Mouse (Mus musculus): Measurements from ENCODE around the gene Fmod. TPM values are rescaled to one million over a fixed set of nuclear protein-coding genes. Genes with fewer than 3 reads are reported as not detected.

Fmod gene
- polyA plus RNA-seq, 1 experiment from 2014 or later: 44.2 TPM

- no peak for DNase-seq (ENCODE audit: low spot score)
- no peak overlapping the region for H3K9ac ChIP-seq (ENCODE audit: low read depth, low read length)
- H3K36me3 ChIP-seq (ENCODE audit: control insufficient read depth, insufficient read depth, low read length): no peaks in the 10 kb centered on the region
- H3K4me1 ChIP-seq (ENCODE audit: control insufficient read depth, insufficient read depth, low read length): peaks cover 63% of the 10 kb centered on the region
- no peak for ATAC-seq (ENCODE audit: low read depth)
- no peak overlapping the region for H3K4me3 ChIP-seq (ENCODE audit: low read depth, low read length)
- peak overlapping the region; percentile 7; the same call in 1 of the 2 replicates for H3K27ac ChIP-seq (replicated peaks; ENCODE audit: low read depth, low read length)
- no peaks in the 10 kb centered on the region for H3K9me3 ChIP-seq (ENCODE audit: control insufficient read depth, low read length)
- no peak overlapping the region for H3K4me2 ChIP-seq (ENCODE audit: low read depth, low read length)
- no peaks in the 10 kb centered on the region for H3K27me3 ChIP-seq (replicated peaks; ENCODE audit: control insufficient read depth, insufficient read depth, low read length)
- 51% methylated on average over 4 of the region's 4 CpGs for WGBS
Measured at GRCm38 (mm10) chr1:134065241-134065809, 28.3 kb downstream of the Fmod start.

- Histone ChIP-seq H3K9ac (ENCODE audit: low read depth, low read length) (0 out of 2 replicates have a peak overlapping the region, but pooled peaks have one; percentile 5), H3K27ac (replicated peaks; ENCODE audit: low read depth, low read length) (peak overlapping the region; percentile 63; the same call in 1 of the 2 replicates), H3K4me2 (ENCODE audit: low read depth, low read length) (no peak overlapping the region), H3K9me3 (ENCODE audit: control insufficient read depth, low read length) (no peaks in the 10 kb centered on the region), H3K4me3 (ENCODE audit: low read depth, low read length) (no peak overlapping the region), H3K36me3 (ENCODE audit: control insufficient read depth, insufficient read depth, low read length) (no peaks in the 10 kb centered on the region), H3K4me1 (ENCODE audit: control insufficient read depth, insufficient read depth, low read length) (peaks cover 65% of the 10 kb centered on the region), H3K27me3 (replicated peaks; ENCODE audit: control insufficient read depth, insufficient read depth, low read length) (no peaks in the 10 kb centered on the region)
- ATAC-seq (ENCODE audit: low read depth): no peak
- 41% methylated on average over 3 of the region's 3 CpGs for WGBS
- no peak for DNase-seq (ENCODE audit: low spot score)
Measured at GRCm38 (mm10) chr1:134066554-134066953, 29.5 kb downstream of the Fmod start.

GRCm38 (mm10) chr1:134067143-134067619 lies 30.1 kb downstream of the Fmod start:
- WGBS: 4% methylated on average over 7 of the region's 8 CpGs
- Histone ChIP-seq H3K4me2 (ENCODE audit: low read depth, low read length) (no peak overlapping the region), H3K27me3 (replicated peaks; ENCODE audit: control insufficient read depth, insufficient read depth, low read length) (no peaks in the 10 kb centered on the region), H3K9me3 (ENCODE audit: control insufficient read depth, low read length) (no peaks in the 10 kb centered on the region), H3K27ac (replicated peaks; ENCODE audit: low read depth, low read length) (peak overlapping the region; percentile 63; the same call in 1 of the 2 replicates), H3K36me3 (ENCODE audit: control insufficient read depth, insufficient read depth, low read length) (no peaks in the 10 kb centered on the region), H3K4me3 (ENCODE audit: low read depth, low read length) (no peak overlapping the region), H3K9ac (ENCODE audit: low read depth, low read length) (no peak overlapping the region), H3K4me1 (ENCODE audit: control insufficient read depth, insufficient read depth, low read length) (peaks cover 61% of the 10 kb centered on the region)
- peak; percentile 61 for ATAC-seq (ENCODE audit: low read depth)
- peak; percentile 89 for DNase-seq (ENCODE audit: low spot score)

GRCm38 (mm10) chr1:134070099-134070669 lies 33.1 kb downstream of the Fmod start:
- Histone ChIP-seq H3K4me1 (ENCODE audit: control insufficient read depth, insufficient read depth, low read length) (peaks cover 35% of the 10 kb centered on the region), H3K27ac (replicated peaks; ENCODE audit: low read depth, low read length) (peak overlapping the region; percentile 19; the same call in 1 of the 2 replicates), H3K9ac (ENCODE audit: low read depth, low read length) (no peak overlapping the region), H3K4me3 (ENCODE audit: low read depth, low read length) (no peak overlapping the region), H3K9me3 (ENCODE audit: control insufficient read depth, low read length) (no peaks in the 10 kb centered on the region), H3K4me2 (ENCODE audit: low read depth, low read length) (no peak overlapping the region), H3K36me3 (ENCODE audit: control insufficient read depth, insufficient read depth, low read length) (no peaks in the 10 kb centered on the region), H3K27me3 (replicated peaks; ENCODE audit: control insufficient read depth, insufficient read depth, low read length) (no peaks in the 10 kb centered on the region)
- DNase-seq (ENCODE audit: low spot score): no peak
- no peak for ATAC-seq (ENCODE audit: low read depth)
- WGBS: 64% methylated on average over 8 of the region's 8 CpGs

GRCm38 (mm10) chr1:134071411-134072018 lies 34.5 kb downstream of the Fmod start:
- WGBS: 49% methylated on average over 10 of the region's 10 CpGs
- Histone ChIP-seq H3K9ac (ENCODE audit: low read depth, low read length) (no peak overlapping the region), H3K4me2 (ENCODE audit: low read depth, low read length) (no peak overlapping the region), H3K9me3 (ENCODE audit: control insufficient read depth, low read length) (no peaks in the 10 kb centered on the region), H3K27me3 (replicated peaks; ENCODE audit: control insufficient read depth, insufficient read depth, low read length) (no peaks in the 10 kb centered on the region), H3K36me3 (ENCODE audit: control insufficient read depth, insufficient read depth, low read length) (peaks cover 11% of the 10 kb centered on the region; the same call in 1 of the 2 replicates), H3K27ac (replicated peaks; ENCODE audit: low read depth, low read length) (no peak overlapping the region; the same call in 1 of the 2 replicates), H3K4me3 (ENCODE audit: low read depth, low read length) (no peak overlapping the region), H3K4me1 (ENCODE audit: control insufficient read depth, insufficient read depth, low read length) (peaks cover 29% of the 10 kb centered on the region)
- peak; percentile 34; the same call in 1 of the 2 replicates for ATAC-seq (ENCODE audit: low read depth)
- DNase-seq (ENCODE audit: low spot score): peak; percentile 82

GRCm38 (mm10) chr1:134073061-134073564 lies 36.1 kb downstream of the Fmod start:
- no peaks in the 10 kb centered on the region for H3K9me3 ChIP-seq (ENCODE audit: control insufficient read depth, low read length)
- H3K4me2 ChIP-seq (ENCODE audit: low read depth, low read length): no peak overlapping the region
- peaks cover 16% of the 10 kb centered on the region; the same call in 1 of the 2 replicates for H3K36me3 ChIP-seq (ENCODE audit: control insufficient read depth, insufficient read depth, low read length)
- no peaks in the 10 kb centered on the region for H3K27me3 ChIP-seq (replicated peaks; ENCODE audit: control insufficient read depth, insufficient read depth, low read length)
- H3K27ac ChIP-seq (replicated peaks; ENCODE audit: low read depth, low read length): no peak overlapping the region
- no peak overlapping the region for H3K4me3 ChIP-seq (ENCODE audit: low read depth, low read length)
- no peak overlapping the region for H3K9ac ChIP-seq (ENCODE audit: low read depth, low read length)
- 76% methylated on average over 6 of the region's 6 CpGs for WGBS
- DNase-seq (ENCODE audit: low spot score): no peak
- peaks cover 36% of the 10 kb centered on the region for H3K4me1 ChIP-seq (ENCODE audit: control insufficient read depth, insufficient read depth, low read length)
- ATAC-seq (ENCODE audit: low read depth): no peak

- ATAC-seq (ENCODE audit: low read depth): no peak
- no peak overlapping the region for H3K4me3 ChIP-seq (ENCODE audit: low read depth, low read length)
- H3K27me3 ChIP-seq (replicated peaks; ENCODE audit: control insufficient read depth, insufficient read depth, low read length): no peaks in the 10 kb centered on the region
- no peak for DNase-seq (ENCODE audit: low spot score)
- 73% methylated on average over 1 of the region's 1 CpGs for WGBS
- peaks cover 16% of the 10 kb centered on the region; the same call in 1 of the 2 replicates for H3K36me3 ChIP-seq (ENCODE audit: control insufficient read depth, insufficient read depth, low read length)
- H3K9ac ChIP-seq (ENCODE audit: low read depth, low read length): no peak overlapping the region
- no peaks in the 10 kb centered on the region for H3K9me3 ChIP-seq (ENCODE audit: control insufficient read depth, low read length)
- peaks cover 39% of the 10 kb centered on the region for H3K4me1 ChIP-seq (ENCODE audit: control insufficient read depth, insufficient read depth, low read length)
- no peak overlapping the region for H3K4me2 ChIP-seq (ENCODE audit: low read depth, low read length)
- H3K27ac ChIP-seq (replicated peaks; ENCODE audit: low read depth, low read length): no peak overlapping the region
Measured at GRCm38 (mm10) chr1:134073658-134074057, 36.6 kb downstream of the Fmod start.

- H3K27me3 ChIP-seq (replicated peaks; ENCODE audit: control insufficient read depth, insufficient read depth, low read length): no peaks in the 10 kb centered on the region
- no peak overlapping the region for H3K27ac ChIP-seq (replicated peaks; ENCODE audit: low read depth, low read length)
- peaks cover 16% of the 10 kb centered on the region; the same call in 1 of the 2 replicates for H3K36me3 ChIP-seq (ENCODE audit: control insufficient read depth, insufficient read depth, low read length)
- DNase-seq (ENCODE audit: low spot score) (no peak), ATAC-seq (ENCODE audit: low read depth) (no peak)
- peaks cover 39% of the 10 kb centered on the region for H3K4me1 ChIP-seq (ENCODE audit: control insufficient read depth, insufficient read depth, low read length)
- H3K9ac ChIP-seq (ENCODE audit: low read depth, low read length): no peak overlapping the region
- no peaks in the 10 kb centered on the region for H3K9me3 ChIP-seq (ENCODE audit: control insufficient read depth, low read length)
- WGBS: 75% methylated on average over 3 of the region's 3 CpGs
- no peak overlapping the region for H3K4me3 ChIP-seq (ENCODE audit: low read depth, low read length)
- no peak overlapping the region for H3K4me2 ChIP-seq (ENCODE audit: low read depth, low read length)
Measured at GRCm38 (mm10) chr1:134074184-134074583, 37.1 kb downstream of the Fmod start.
